Mouse (Mus musculus) brain, embryonic 14.5 days (tissue): ENCODE results near the gene Fcer2a.

ENCODE experiments used
- CTCF ChIP-seq: fragments of 200-500 bp; IDR thresholded peaks from 2 replicates; pipeline ENCODE4 v1.5.1; 2012; ENCODE audit warnings: inconsistent platforms, mild to moderate bottlenecking, moderate library complexity, borderline replicate concordance; ENCODE audit not compliant: insufficient read depth, insufficient read length; ENCODE audit errors: extremely low read depth
- POLR2A ChIP-seq: fragments of 200-500 bp; IDR thresholded peaks from 2 replicates; pipeline ENCODE4 v1.6.1; 2012; ENCODE audit warnings: mild to moderate bottlenecking, inconsistent platforms, borderline replicate concordance; ENCODE audit not compliant: poor library complexity, insufficient read depth, insufficient read length, severe bottlenecking; ENCODE audit errors: extremely low read depth

DNA sequence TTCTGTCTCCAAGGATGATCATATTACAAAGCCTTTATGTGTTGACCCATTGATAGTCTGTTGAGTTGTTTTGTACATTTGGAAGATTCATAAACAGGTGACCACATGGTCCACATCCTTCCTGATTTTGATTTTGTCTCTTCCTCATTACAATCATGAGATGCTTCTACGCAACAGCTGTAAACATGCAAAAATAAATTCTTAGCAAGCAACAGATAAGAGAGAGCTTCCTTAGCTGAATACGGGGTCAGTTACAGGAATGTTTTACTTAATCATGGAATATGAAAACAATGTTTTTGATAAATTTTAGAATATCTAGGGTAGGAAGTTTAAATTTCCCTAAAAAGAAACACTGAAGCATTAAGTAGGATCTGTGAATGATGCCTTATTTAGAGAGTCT lies 43.0 kb upstream of the Fcer2a start:
- TF ChIP-seq POLR2A: no peak
- no peak for TF ChIP-seq CTCF
